Comparison of ENCODE assay signal across 22 mouse cellular contexts in the genomic region with DNA sequence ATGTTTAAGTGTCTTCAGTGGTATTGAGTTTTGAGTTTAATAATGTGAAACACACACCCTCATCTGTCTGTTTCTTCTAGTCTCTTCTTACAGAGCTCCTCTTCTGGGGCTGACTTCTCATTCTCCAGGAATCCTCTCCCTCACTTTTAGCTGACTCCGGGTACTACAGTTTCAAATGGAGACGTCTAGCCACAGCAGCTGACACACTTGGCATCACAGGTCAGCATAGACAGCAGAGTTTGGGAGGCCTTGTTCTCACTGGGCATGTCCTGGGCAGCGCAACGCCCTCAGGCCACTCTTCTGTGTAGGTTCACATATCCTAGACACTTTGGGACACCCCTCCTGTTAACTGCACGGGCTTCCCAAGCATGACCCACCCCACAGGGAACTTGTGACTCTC. TPM values are rescaled to one million over a fixed set of nuclear protein-coding genes. Genes with fewer than 3 reads are reported as not detected.
DNase-seq lines count a peak whose midpoint lies in the region.
"Had no signal": no experiment of that assay in that cellular context is flagged by ENCODE, and none has a peak within 500 bp of the region (broad histone marks: within the 10 kb centered on the region; RNA-seq: fewer than 3 reads in every experiment).

No protein-coding gene starts in this region.

- H3K27me3 ChIP-seq in heart, embryonic 10.5 days (ENCODE audit: insufficient read depth, poor library complexity, severe bottlenecking), result no peaks in the 10 kb centered on the region
- H3K27me3 ChIP-seq: forebrain, embryonic 15.5 days; heart, embryonic 12.5 days; hindbrain, embryonic 12.5 days; intestine, embryonic 15.5 days; Patski had no signal

- H3K4me1 ChIP-seq in heart, embryonic 10.5 days, result peaks cover 35% of the 10 kb centered on the region

- H3K4me3 ChIP-seq in heart, embryonic 10.5 days, result no peak overlapping the region
- H3K4me3 ChIP-seq: forebrain, embryonic 15.5 days; heart, embryonic 12.5 days; hindbrain, embryonic 12.5 days; intestine, embryonic 15.5 days had no signal

- peak overlapping the region; percentile 49; the same call in 1 of the 2 replicates for H3K27ac ChIP-seq in heart, embryonic 10.5 days
- H3K27ac ChIP-seq: forebrain, embryonic 15.5 days; hindbrain, embryonic 12.5 days; intestine, embryonic 15.5 days had no signal

- peaks cover 11% of the 10 kb centered on the region for H3K36me3 ChIP-seq in heart, embryonic 10.5 days
- H3K36me3 ChIP-seq: forebrain, embryonic 15.5 days; intestine, embryonic 15.5 days had no signal

- no peak for DNase-seq in heart, embryonic 10.5 days (ENCODE audit: low spot score)
- no peak for DNase-seq in heart, adult 11 months
- DNase-seq in 3T3-L1 (ENCODE audit: low read depth, low spot score), result peak; percentile 54
- DNase-seq in NIH3T3 (ENCODE audit: low read depth), result peak; percentile 29
- peak; percentile 52 for DNase-seq in skeletal muscle tissue, adult 2 months (ENCODE audit: low read depth, low spot score)
- DNase-seq in cerebellum, postnatal 10 days, result no peak
- DNase-seq: adrenal gland, adult 2 months; adrenal gland, postnatal 14 days; cerebellum, adult 11 months; cerebellum, adult 2 months; cerebellum, adult 9-11 months; cerebellum, postnatal 36 days; embryo, embryonic 11 days; gastrocnemius, postnatal 25 days; heart, postnatal 14 days; kidney, adult 18-20 months; kidney, adult 9 months had no signal

- 78% methylated on average over 5 of the region's 5 CpGs for WGBS in heart, embryonic 10.5 days

- peaks cover 4% of the 10 kb centered on the region; the same call in 1 of the 2 replicates for H3K9me3 ChIP-seq in heart, embryonic 10.5 days
- H3K9me3 ChIP-seq: forebrain, embryonic 15.5 days; intestine, embryonic 15.5 days had no signal

RNA-seq across cellular contexts. Expression of a gene that starts 39.8 kb away (rescaled TPM):
- 13.0 and 15.3 TPM in 2 replicates for polyA plus RNA-seq in heart, embryonic 10.5 days (2016; fragmentation: Nextera tagmentation; extraction: Ambion mirVana)

RNA-seq across cellular contexts. Expression of a gene that starts 43.3 kb away (rescaled TPM):
- polyA plus RNA-seq in heart, embryonic 10.5 days (2016; fragmentation: Nextera tagmentation; extraction: Ambion mirVana), result 104 and 114 TPM in 2 replicates

Comparison
In these comparisons a context has a peak if more than half of its experiments do, and no peak if none do; other contexts are left out.
1. DNase-seq: peak in 3T3-L1 (single experiment), NIH3T3 (single experiment) and skeletal muscle tissue, adult 2 months (single experiment); none in heart, embryonic 10.5 days (single experiment), heart, adult 11 months (single experiment) and cerebellum, postnatal 10 days (0 of 2).